Mouse (Mus musculus): ENCODE measurements around the gene Gm45261. TPM values are rescaled to one million over a fixed set of nuclear protein-coding genes. Genes with fewer than 3 reads are reported as not detected.

Gm45261 gene
- polyA plus RNA-seq, 1 experiment from 2014 or later: not detected

DNA sequence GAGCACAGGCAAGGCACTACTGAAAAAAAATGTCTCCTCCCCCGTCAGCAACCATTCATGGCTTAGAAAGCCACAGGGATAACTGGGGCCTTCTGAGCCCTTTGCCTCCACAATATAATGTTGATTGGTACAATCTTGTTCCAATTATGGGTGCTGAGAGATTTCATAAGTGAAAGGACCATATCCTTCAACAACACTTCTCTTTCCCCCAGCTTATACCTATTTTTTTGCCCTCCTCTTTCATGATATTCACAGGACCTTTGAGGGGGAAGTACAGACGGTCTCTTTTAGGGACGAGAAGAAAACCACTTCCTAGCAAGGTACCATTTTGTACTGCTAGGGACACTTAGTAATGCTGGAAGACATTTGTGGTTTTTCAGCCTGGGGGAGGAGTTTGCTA, 57.1 kb downstream of the Gm45261 start:
- no peaks in the 10 kb centered on the region for H3K36me3 ChIP-seq
- H3K4me1 ChIP-seq: no peaks in the 10 kb centered on the region
- no peak overlapping the region for H3K27ac ChIP-seq (replicated peaks)
- no peak overlapping the region for H3K4me2 ChIP-seq (replicated peaks)
- 81% methylated on average over 3 of the region's 3 CpGs for WGBS
- no peak for ATAC-seq (ENCODE audit: low FRiP score, low read depth)
- H3K27me3 ChIP-seq: no peaks in the 10 kb centered on the region
- no peaks in the 10 kb centered on the region for H3K9me3 ChIP-seq
- no peak overlapping the region for H3K4me3 ChIP-seq
- no peak overlapping the region for H3K9ac ChIP-seq (replicated peaks)

DNA sequence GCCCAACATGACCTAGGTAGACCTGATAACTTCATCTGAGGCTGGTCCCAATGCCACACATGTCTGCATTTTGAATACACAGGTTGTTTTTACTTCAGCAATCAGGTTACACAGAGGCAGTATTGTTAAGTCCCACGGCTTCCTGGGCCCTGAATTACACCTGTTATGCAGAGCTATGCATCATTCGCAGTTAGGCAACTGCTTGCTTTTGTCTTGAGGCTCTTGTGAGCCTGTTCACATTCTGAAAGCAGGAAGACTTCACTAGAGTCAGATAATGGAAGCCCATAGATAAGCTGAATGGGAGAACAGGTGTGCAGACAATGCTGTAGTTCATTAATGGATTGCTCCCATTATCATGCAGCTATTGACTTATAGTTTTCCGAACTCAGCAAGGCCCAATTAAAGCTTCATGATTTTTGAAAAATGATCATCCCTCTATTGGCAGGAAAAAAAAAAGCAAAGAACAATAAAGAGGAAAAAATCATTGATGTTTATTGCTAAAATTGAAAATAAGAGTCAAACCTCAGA, 57.8 kb downstream of the Gm45261 start:
- Histone ChIP-seq H3K4me2 (replicated peaks) (no peak overlapping the region), H3K4me1 (no peaks in the 10 kb centered on the region), H3K9me3 (no peaks in the 10 kb centered on the region), H3K4me3 (no peak overlapping the region), H3K27me3 (no peaks in the 10 kb centered on the region), H3K9ac (replicated peaks) (no peak overlapping the region), H3K27ac (replicated peaks) (no peak overlapping the region), H3K36me3 (no peaks in the 10 kb centered on the region)
- WGBS: 69% methylated on average over 3 of the region's 3 CpGs
- ATAC-seq (ENCODE audit: low FRiP score, low read depth): no peak

DNA sequence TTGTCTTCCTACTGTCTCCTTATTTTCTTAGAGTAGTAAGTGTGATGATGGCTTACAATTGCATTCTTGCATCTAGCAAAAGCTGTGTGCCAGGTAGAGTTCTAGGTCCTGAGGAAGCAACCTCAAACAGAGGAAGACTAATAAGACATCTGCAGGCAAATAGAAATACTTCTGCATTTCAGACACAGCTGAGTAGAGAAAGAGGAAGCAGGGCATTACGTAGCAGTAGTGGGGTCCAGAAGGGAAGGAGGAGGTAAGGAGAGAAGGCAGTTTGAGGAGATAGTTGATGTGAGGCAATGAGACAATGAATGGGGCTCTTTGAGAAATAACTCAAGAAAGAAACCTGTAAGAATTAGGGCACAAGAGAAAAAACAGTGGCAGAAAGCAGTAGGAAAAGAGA, 59.3 kb downstream of the Gm45261 start:
- Histone ChIP-seq H3K4me3 (no peak overlapping the region), H3K4me1 (no peaks in the 10 kb centered on the region), H3K9ac (replicated peaks) (no peak overlapping the region), H3K27me3 (no peaks in the 10 kb centered on the region), H3K27ac (replicated peaks) (no peak overlapping the region), H3K4me2 (replicated peaks) (no peak overlapping the region), H3K36me3 (no peaks in the 10 kb centered on the region), H3K9me3 (no peaks in the 10 kb centered on the region)
- 89% methylated on average over 1 of the region's 1 CpGs for WGBS
- ATAC-seq (ENCODE audit: low FRiP score, low read depth): no peak

Other genes starting within 250 kb of the Gm45261 start
- gene Fam124b, start 243.0 kb downstream of the Gm45261 start, polyA plus RNA-seq (2016; fragmentation: Nextera tagmentation; extraction: Ambion mirVana): 0.43 and 0.59 TPM in 2 replicates
- gene Cul3, start 121.0 kb downstream of the Gm45261 start, polyA plus RNA-seq (2016; fragmentation: Nextera tagmentation; extraction: Ambion mirVana): 25.7 and 30.7 TPM in 2 replicates